Mouse (Mus musculus): ENCODE data around the gene Tbc1d1.

The Tbc1d1 gene

DNA sequence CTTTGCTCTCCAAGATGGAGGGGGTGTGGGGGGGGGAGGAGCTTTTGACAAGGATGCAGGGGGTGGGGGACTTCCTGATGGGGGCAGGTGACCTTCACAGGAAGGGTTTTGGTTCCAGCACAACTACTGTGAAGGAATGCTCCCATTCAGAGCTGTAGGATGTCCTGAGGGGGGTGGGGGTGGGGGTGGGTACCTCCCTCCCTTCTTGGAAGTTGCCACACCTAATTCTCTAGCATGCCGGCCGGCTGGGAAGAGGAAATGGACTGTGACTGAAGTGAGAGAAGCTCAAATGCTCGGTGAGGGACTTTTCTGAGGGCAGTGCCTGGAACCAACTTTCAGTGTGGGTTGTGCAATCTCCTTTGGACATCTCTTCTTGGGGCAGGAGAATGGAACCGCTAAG lies 235.2 kb downstream of the Tbc1d1 start:
- no peak for DNase-seq

DNA sequence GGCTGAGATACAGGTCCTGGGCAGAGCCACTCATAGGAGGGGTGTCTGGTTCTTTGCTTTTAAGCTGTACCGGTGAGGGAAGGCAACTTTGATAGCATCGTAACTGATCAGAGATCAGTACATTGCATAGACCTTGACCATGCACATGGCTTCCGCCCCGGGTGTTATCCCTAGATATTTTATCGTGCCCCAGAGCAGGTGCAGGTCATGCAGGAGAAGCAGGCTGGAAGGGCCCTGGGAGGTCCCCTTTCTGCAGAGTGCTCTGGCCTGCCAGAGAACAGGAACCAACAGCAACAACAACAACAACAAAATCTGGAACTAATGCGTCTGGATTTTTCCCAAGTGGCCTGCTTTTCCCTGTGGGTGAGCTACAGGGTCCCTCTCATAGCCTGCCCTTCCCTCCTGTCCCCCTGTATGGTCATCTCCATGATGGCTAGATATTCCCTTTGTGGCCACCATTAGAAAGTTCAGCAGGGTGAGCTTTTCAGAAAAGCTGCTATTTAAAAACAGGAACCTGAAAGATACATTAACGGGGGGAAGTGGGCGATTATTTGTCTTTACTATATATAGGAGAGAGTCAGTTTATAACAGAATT lies 236.4 kb downstream of the Tbc1d1 start:
- no peak for DNase-seq

DNA sequence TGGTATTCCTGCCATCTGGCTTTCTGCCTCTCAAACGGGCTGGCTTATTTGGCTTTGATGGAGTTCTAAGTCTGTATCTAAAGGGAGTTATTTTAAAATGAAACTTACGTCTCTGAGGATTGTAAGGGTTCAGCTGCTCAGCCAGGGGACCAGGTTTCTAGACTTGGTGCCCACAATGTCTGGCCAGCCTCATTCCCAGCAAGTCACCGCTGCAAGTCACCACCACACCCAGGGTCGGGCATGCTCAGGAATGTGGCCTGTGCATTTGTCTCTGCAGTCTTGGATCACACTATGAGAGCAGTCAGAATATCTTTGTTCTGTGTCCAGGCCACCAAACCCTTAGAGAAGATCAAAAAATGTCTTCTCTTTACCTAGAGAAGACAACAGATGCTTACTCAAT lies 237.4 kb downstream of the Tbc1d1 start:
- no peak for DNase-seq

DNA sequence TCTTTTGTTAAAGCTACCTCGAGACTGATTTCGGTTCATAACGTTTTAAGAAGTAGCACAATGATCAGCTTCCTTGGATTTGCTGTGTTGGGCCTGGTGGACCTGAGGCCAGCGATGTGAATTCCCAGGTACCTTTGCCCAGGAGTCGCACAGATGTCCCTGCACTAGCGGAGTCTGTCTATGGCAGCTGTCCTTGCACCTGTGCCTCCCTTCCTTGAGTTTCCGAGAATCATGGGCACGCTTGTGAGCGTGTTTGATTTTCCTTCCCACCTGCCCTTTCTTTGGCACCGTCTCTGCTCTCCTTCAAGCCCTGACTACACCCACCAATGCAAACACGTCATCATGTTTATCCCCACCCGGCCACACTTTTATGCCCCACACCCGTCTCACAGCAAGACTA lies 242.1 kb downstream of the Tbc1d1 start:
- no peak for DNase-seq

DNA sequence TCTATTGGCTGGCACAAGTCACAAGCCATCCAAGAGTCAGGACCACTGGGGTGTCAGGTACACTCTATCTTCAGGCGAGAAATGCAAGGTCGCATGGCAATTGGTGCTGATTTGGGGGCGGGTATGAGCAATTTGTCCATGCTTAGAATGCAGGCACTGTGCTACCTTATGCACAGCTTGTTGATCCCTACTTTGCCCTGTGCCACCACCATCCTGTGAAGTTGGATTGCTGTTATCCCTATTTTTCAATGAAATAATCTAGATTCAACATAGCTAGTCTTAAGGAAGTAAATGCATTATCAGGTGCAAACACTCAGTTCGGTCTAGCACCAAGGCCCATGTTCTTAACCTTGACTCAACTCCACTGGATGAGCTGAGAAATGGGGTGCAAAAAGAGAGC lies 244.6 kb downstream of the Tbc1d1 start:
- DNase-seq: no peak
